Mouse (Mus musculus): Measurements from ENCODE around the gene 4930596D02Rik. TPM values are rescaled to one million over a fixed set of nuclear protein-coding genes. Genes with fewer than 3 reads are reported as not detected.

Gene 4930596D02Rik
- total RNA-seq (2015), result not detected in 2 replicates
- not detected in 2 replicates for total RNA-seq (2017)

DNA sequence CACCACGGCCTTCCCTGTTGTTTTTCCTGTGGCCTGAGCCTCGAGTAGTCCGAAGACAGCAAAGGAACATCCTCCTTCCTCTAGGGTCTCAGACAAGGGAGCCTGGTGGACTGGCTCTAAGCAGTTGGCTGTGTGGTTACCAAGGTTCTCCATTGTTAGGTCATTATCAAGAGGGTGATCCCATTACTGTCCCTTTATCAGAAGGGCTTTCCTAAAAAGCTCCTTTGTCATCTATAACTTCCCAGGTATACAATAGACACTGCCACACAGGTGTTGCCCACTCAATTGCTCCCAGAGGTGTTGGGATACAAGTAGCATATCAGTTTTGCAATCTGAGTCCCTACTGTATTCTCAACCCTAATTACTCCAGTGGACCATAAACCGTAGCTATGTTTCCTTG lies at the start of gene 4930596D02Rik:
TSS of gene 4930596D02Rik (minus strand) at position 101 of the 400 bp plus-strand sequence.
- no peak for ATAC-seq (replicated peaks; ENCODE audit: poor library complexity)

DNA sequence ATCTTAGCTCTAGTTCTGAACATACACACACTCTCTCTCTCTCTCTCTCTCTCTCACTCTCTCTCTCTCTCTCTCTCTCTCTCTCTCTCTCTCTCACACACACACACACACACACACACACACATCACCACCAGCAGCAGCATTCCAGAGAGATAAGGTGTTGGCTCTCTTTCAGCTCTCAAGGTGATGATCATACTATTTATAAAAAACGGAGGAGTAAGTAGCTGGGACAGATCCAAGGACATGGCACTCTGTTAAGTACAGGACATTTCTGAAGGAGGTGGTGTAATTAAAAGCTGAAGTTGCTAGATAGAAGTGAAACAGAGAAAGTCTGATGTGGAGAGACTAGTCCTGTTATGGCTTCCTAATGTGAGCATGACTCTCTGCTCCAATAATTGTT lies 41.5 kb upstream of the 4930596D02Rik start:
- ATAC-seq (replicated peaks; ENCODE audit: poor library complexity), result no peak

DNA sequence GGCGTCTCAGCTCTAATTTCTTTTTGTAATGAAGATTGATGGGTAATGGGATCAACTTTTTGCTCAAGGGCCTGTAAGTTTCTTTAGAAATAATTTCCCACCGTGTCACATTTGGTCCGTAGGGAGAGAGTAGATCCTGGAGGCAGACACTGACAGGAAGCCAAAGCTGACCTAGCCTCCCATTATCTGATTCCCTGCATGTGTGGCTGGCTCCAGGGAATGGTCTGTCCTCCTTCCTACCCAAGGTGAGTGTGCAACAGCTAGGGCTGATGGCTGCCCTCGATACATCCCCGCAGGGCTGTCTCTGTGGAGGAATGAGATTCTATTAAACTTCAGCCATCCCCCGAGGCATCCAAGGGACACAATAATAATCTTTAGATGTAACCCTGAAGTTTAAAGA lies 33.5 kb upstream of the 4930596D02Rik start:
- no peak for ATAC-seq (replicated peaks; ENCODE audit: poor library complexity)

DNA sequence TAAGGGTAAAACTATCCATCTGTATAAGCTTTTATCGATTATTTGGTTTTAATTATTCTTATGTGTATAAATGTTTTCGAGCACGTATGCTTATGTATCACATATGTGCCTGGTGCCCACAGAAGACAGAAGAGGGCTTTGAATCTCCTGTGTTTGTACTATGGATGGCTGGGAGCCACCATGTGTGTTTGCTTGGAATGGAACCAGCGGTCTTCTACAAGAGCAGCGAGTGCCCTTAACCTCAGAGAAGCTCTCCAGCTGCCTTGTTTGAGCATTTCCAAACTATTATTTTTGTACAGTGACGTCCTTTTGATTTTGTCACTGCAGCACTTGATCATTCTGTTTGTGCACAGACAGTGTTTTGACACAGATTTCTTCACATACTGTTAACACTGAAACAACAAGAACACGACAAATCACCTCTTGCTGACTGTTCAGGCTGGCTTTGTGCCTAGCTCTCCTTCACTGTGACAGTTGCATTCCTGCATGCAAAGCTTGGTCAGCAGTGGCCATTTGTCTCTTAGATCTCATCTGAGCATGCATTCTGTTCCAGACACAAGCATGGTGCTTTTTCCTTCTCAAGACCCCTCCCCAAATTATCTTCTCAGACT lies 30.4 kb upstream of the 4930596D02Rik start:
- ATAC-seq (replicated peaks; ENCODE audit: poor library complexity), result no peak

DNA sequence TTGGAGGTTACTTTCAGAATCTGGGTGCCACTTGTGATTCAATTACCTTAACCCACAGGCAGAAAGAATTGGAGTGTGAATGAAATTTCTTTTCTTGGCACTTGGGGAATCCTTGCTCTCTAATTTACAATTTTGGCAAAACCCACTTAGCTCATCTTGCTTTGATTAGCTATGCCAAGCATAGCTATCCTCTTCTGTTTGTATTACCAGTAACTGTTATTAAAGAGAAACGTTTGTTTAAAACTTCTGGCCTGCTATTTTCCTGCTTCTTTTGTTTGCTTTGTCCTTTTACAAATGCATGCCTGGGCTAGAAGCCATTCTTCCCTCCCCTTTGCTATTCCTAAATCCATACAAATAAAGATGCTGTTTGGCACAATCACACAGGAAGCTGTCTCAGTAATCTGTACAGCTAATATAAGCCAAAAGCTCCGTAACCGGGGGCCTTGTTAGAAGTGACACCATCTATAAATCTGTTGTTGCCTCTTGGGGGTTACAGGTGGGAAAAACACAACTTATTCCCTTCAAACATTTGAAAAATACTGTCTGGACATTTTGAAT lies 19.0 kb downstream of the 4930596D02Rik start:
- no peak for ATAC-seq (replicated peaks; ENCODE audit: poor library complexity)

DNA sequence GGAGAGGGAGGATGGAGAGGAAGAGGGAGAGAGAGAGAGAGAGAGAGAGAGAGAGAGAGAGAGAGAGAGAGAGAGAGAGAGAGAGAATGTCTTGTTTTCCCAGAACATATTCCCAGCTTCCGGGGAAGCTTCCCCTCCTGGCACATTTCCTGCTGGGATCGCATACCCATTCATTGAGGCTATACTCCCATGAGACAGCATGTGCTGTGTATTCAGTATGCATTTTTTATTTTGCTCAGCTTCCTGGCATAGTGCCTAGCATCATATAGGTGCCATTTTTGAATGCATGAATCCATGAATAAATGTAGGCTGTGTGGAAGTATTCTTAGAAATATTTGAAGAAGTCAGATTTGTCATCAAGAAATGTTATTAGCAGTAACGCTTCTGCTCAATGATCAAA lies 31.7 kb downstream of the 4930596D02Rik start:
- ATAC-seq (replicated peaks; ENCODE audit: poor library complexity), result no peak

DNA sequence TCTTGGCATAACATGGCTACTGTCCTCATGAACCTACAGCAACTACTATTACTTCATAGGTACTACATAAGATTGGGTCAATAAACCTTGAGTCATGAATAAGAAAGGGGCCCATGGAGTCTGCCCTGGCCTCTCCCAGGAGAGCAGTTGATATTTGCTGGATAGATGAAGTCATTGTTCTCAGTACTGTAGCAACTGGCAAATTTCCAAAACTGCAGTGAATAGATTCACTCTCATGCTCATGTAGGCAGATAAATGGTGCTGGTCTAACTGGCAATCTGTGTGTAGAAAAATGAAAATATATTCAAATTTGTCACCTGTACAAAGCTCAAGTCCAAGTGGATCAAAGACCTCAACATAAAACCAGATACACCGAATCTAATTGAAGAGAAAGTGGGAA lies 38.5 kb downstream of the 4930596D02Rik start:
- ATAC-seq (replicated peaks; ENCODE audit: poor library complexity), result no peak

Data from megakaryocyte progenitor cell, adult 5-6 weeks (primary cell).